Mouse (Mus musculus) embryonic facial prominence, embryonic 14.5 days (tissue): ENCODE measurements around the gene Sesn3. TPM values are rescaled to one million over a fixed set of nuclear protein-coding genes. Genes with fewer than 3 reads are reported as not detected.
A peak's percentile ranks its signal among the peaks of the same experiment; 100 is the strongest.
"Not testable (repeated sequence)": the region's sequence is repeated elsewhere in the genome, so short reads cannot be mapped to it uniquely, and the experiment has no call there.

Experiments used
- ATAC-seq: fragments of 200-750 bp; cut with Nextera tagmentation; 2 replicates; pipeline ENCODE4 v1.8.0; 2017; ENCODE audit warnings: low read depth, moderate number of reproducible peaks, moderate TSS enrichment
- DNase-seq: peaks from one replicate; pipeline ENCODE4 v3.0.0-alpha.2; 2015; ENCODE audit warnings: low spot score
- H3K27ac ChIP-seq: fragments of 300-500 bp; sonication (generic); replicated peaks from 2 replicates; pipeline ENCODE4 v1.5.1; 2014; ENCODE audit warnings: low read depth, mild to moderate bottlenecking, low read length, moderate library complexity
- H3K27me3 ChIP-seq: fragments of 300-500 bp; sonication (generic); replicated peaks from 2 replicates; pipeline ENCODE4 v1.6.1; 2014; ENCODE audit warnings: low read length; ENCODE audit not compliant: control insufficient read depth, insufficient read depth
- H3K36me3 ChIP-seq: fragments of 300-500 bp; sonication (generic); 2 replicates; pipeline ENCODE4 v1.6.1; 2014; ENCODE audit warnings: low read length, mixed read lengths; ENCODE audit not compliant: control insufficient read depth, insufficient read depth
- H3K4me1 ChIP-seq: fragments of 300-500 bp; sonication (generic); 2 replicates; pipeline ENCODE4 v1.6.1; 2014; ENCODE audit warnings: antibody characterized with exemption, low read length; ENCODE audit not compliant: control insufficient read depth, insufficient read depth
- H3K4me2 ChIP-seq: fragments of 300-500 bp; sonication (generic); 2 replicates; pipeline ENCODE4 v1.6.1; 2014; ENCODE audit warnings: low read depth, mild to moderate bottlenecking, low read length, moderate library complexity, mixed read lengths
- H3K4me3 ChIP-seq: fragments of 300-500 bp; sonication (generic); 2 replicates; pipeline ENCODE4 v1.5.1; 2014; ENCODE audit warnings: low read depth, mild to moderate bottlenecking, low read length
- H3K9ac ChIP-seq: fragments of 300-500 bp; sonication (generic); 2 replicates; pipeline ENCODE4 v1.6.1; 2014; ENCODE audit warnings: low read depth, mild to moderate bottlenecking, low read length, moderate library complexity, mixed read lengths
- H3K9me3 ChIP-seq: fragments of 300-500 bp; sonication (generic); 2 replicates; pipeline ENCODE4 v1.6.1; 2016; ENCODE audit warnings: low read length; ENCODE audit not compliant: control insufficient read depth
- WGBS: fragments of 180-500 bp; shearing (Covaris S2); extraction: QIAGEN DNeasy Blood & Tissue Kit; methylation state at CpG from one replicate; pipeline ENCODE4 v1.1.7; 2014; 5-methylcytosine and 5-hydroxymethylcytosine counted together
- polyA plus RNA-seq: library from polyadenylated mRNA; unstranded; fragments of >200 nt; fragmentation: Nextera tagmentation; extraction: Ambion mirVana; gene quantifications from 2 replicates; pipeline ENCODE4 v1.2.1, GENCODE M21; 2014

The Sesn3 gene
- polyA plus RNA-seq, 1 experiment from 2014 or later, result 21.7 TPM

DNA sequence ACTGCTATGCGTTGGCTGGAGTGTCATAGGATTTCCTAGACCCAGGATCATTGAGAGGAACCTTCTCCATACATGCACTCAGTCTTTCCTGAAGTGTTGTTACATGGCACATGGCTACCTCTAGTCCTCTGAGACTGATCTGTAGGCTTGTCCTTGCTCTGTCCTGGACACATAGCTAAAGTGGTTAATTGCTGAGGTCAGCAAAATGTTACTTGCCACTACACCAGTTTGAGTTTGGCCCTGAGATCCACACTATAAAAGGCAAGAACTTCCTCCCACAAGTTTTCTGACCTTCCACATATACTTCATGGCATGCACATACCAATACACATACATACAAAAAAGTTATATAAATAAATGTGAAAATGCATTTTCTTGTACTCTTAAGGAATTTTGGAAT, 41.8 kb downstream of the Sesn3 start:
- H3K27me3 ChIP-seq, result no peaks in the 10 kb centered on the region
- no peak overlapping the region for H3K27ac ChIP-seq
- no peaks in the 10 kb centered on the region for H3K4me1 ChIP-seq
- WGBS, result 100% methylated on average over 1 of the region's 1 CpGs
- no peak overlapping the region for H3K9ac ChIP-seq
- H3K36me3 ChIP-seq, result peaks cover 82% of the 10 kb centered on the region
- no peaks in the 10 kb centered on the region for H3K9me3 ChIP-seq
- no peak overlapping the region for H3K4me2 ChIP-seq
- no peak for DNase-seq
- H3K4me3 ChIP-seq, result no peak overlapping the region
- no peak for ATAC-seq

DNA sequence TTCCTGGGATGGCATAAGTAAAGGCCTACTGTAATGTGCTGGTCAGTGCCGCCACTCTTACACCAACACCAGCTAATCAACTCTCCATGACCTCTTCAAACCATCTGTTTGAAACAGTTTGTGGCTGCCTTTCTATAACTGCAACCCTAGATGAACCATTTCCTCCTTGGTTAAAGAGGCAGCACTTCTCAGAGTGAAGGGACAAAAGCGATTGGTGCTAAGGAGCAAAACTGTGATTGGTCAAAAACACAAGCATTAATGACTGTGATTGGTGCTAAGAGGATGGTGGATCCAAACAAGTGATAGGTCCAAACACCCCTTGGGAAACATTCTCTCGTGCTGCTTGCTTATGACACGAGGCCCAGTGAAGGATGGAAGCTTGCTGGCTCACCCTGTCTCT, 61.0 kb downstream of the Sesn3 start:
- H3K4me3 ChIP-seq, result no peak overlapping the region
- H3K36me3 ChIP-seq, result peaks cover 8% of the 10 kb centered on the region
- no peaks in the 10 kb centered on the region for H3K9me3 ChIP-seq
- no peak overlapping the region for H3K9ac ChIP-seq
- H3K27me3 ChIP-seq, result no peaks in the 10 kb centered on the region
- H3K27ac ChIP-seq, result no peak overlapping the region
- WGBS, result 79% methylated on average over 4 of the region's 4 CpGs
- ATAC-seq (no peak), DNase-seq (no peak)
- H3K4me1 ChIP-seq, result no peaks in the 10 kb centered on the region
- no peak overlapping the region for H3K4me2 ChIP-seq

DNA sequence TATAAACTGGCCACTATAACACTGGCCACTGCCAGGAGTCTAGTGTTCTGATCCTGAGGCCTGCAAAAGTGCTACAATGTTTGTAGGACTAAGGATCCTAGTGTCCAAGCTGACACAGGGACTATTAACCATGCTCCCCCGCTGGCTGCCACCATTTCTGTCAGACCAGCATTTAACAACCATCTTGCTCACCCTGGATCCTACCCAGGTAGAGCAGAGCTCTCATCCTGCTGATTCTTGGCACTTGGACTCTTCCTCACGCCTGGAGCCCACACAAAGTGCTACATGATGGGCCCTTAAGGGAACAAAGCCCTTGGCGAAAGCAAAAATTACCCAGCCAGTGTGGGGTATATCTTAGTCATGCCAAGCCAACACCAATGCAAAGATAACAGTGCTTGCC, 62.0 kb downstream of the Sesn3 start:
- Histone ChIP-seq H3K4me2 (no peak overlapping the region), H3K4me3 (no peak overlapping the region)
- ATAC-seq, result no peak

DNA sequence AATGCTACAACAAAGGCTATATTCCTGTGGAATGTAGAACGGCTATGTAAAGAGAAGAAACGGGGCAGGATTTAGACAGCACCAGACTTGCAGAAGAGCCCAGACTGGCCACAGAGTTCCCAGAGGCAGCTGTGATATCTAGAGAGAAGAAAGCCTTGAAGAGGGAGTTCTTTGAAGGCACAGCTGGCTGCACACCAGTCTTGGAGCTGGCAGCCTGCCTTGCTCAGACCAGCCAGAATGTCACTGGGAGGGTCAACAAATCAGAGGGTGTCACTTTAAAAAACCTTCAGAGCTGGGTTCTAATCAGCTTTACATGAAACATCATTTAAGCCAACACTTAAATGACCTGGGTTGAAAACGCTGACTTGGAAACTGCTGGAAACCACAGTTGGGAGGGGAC, 63.8 kb downstream of the Sesn3 start:
- WGBS, result 62% methylated on average over 3 of the region's 3 CpGs
- Histone ChIP-seq H3K4me3 (no peak overlapping the region), H3K4me2 (no peak overlapping the region), H3K27ac (no peak overlapping the region), H3K4me1 (no peaks in the 10 kb centered on the region), H3K9ac (no peak overlapping the region), H3K9me3 (no peaks in the 10 kb centered on the region), H3K36me3 (no peaks in the 10 kb centered on the region), H3K27me3 (no peaks in the 10 kb centered on the region)
- no peak for ATAC-seq
- no peak for DNase-seq

More for the DNA sequence above, 62.0 kb downstream of the Sesn3 start:
- no peak overlapping the region for H3K9ac ChIP-seq
- no peaks in the 10 kb centered on the region for H3K4me1 ChIP-seq
- DNase-seq, result no peak
- H3K27me3 ChIP-seq, result no peaks in the 10 kb centered on the region
- no peak overlapping the region for H3K27ac ChIP-seq
- H3K36me3 ChIP-seq, result peaks cover 2% of the 10 kb centered on the region
- no peaks in the 10 kb centered on the region for H3K9me3 ChIP-seq
- WGBS, result 76% methylated on average over 3 of the region's 3 CpGs

DNA sequence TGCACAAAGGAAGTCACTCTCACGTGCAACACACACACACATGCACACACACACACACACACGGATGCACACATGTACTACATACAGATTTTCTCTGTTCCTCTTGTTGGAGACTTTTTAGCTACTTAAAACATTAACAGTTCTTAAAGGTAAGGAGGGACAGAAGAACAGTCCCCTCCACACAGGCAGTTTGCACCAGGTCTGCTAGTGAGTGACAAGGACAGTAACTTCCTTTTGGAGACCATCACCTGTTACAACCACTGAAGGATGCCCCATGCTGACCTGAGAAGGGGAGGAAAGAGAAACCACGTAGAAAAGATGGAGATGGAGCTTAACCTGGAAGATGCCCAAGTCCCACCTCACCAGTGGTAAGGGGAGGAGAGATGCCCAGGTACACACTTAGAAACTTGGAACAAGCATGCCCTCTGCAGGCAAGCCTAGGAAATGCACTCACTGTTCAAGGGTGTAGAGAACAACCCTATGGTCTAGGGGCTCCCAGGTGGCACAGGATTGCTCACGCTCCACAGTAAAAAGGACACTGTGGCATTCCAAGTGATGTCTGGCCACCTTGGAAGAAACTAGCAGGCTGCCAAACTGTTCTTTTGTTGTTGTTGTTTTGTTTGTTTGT, 67.3 kb downstream of the Sesn3 start:
- DNase-seq, result peak; percentile 73
- H3K27me3 ChIP-seq, result no peaks in the 10 kb centered on the region
- no peak overlapping the region for H3K4me3 ChIP-seq
- no peaks in the 10 kb centered on the region for H3K36me3 ChIP-seq
- WGBS, result 60% methylated on average over 4 of the region's 4 CpGs
- ATAC-seq, result peak; percentile 88
- 0 out of 2 replicates have a peak, but pooled peaks cover 3% of the 10 kb centered on the region for H3K4me1 ChIP-seq
- H3K9ac ChIP-seq, result no peak overlapping the region
- no peak overlapping the region for H3K27ac ChIP-seq
- H3K9me3 ChIP-seq, result no peaks in the 10 kb centered on the region
- no peak overlapping the region for H3K4me2 ChIP-seq

DNA sequence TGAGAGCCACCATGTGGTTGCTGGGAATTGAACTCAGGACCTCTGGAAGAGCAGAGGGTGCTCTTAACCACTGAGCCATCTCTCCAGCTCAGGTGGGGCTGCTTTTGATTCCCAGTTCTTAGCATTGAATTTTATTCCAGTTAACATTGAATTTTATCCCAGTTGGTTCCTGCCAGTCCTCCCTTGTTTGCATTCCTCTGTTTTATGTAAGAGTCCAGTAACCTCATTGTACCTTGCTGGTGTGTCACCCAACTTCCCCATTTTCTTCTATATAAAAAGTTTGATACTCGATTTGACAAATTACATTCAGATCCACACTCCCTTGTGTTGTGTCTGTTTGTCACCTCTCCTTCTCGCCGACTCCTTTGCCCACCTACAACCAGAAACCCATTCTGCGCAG, 71.0 kb downstream of the Sesn3 start:
- 89% methylated on average over 4 of the region's 4 CpGs for WGBS
- H3K9me3 ChIP-seq, H3K4me3 ChIP-seq, ATAC-seq, DNase-seq, H3K4me2 ChIP-seq, H3K4me1 ChIP-seq, H3K27ac ChIP-seq, H3K36me3 ChIP-seq, H3K27me3 ChIP-seq, H3K9ac ChIP-seq: not testable (repeated sequence)

DNA sequence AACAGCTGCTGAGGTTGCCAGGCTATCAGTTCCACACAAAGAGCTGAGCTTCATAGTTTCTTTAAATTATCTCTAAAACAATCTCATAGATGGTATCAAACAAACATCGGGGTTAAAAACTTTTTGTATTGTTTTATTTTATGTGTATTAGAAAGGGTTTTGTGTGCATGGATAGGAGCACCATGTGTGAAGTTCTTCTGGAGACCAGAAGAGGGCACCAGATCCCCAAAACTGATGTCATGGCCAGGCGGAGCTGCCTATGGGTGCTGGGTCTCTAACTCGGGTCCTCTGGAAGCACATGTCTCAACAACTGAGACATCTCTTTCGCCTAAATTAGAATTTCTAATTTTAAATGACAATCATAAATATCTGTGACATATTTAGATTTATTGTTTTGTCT, 73.5 kb downstream of the Sesn3 start:
- Histone ChIP-seq H3K27ac (no peak overlapping the region), H3K36me3 (no peaks in the 10 kb centered on the region), H3K9me3 (no peaks in the 10 kb centered on the region), H3K4me1 (0 out of 2 replicates have a peak, but pooled peaks cover 3% of the 10 kb centered on the region), H3K4me3 (no peak overlapping the region), H3K4me2 (no peak overlapping the region), H3K27me3 (no peaks in the 10 kb centered on the region), H3K9ac (no peak overlapping the region)
- ATAC-seq, result peak; percentile 53; the same call in 1 of the 2 replicates
- 56% methylated on average over 4 of the region's 4 CpGs for WGBS
- no peak for DNase-seq

DNA sequence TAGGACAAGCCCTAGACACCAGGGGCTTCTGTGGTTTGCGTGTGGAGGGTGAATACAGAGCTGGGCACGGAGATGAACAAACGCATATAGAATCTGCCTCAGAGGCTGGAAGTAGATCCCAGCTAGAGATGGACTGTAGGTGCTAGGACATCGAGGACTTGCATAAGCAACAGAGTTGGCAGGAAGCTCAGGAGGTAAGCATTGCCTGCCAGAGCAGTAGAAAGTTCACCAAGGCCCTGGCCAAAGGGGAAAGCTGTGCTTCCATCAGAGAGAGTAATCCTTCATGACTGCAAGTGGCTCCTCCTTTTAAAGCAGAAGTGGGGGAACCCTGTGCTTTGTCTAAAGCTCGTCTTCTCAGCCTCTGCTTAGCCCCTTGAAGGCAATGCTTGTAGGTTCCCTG, 74.5 kb downstream of the Sesn3 start:
- H3K27me3 ChIP-seq, result no peaks in the 10 kb centered on the region
- 81% methylated on average over 5 of the region's 5 CpGs for WGBS

DNA sequence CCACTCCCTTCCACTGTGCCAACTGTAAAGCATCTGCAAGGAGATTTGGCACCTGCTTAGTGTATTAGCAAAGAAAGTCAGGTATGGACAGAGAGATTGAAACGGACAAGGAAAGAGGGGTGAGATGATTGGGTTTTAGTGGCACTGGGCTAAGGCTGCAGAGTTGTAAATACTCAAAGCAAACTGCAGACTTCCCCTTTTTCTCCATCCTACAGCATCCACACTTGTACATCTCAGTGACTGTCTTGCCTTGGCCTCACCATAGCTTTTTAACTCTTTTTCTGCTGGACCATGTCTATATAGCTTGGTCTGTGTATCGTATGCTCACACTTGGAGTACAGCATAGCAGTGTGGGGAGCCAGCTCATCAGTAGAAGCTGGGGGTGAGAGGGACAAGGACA, 75.9 kb downstream of the Sesn3 start:
- 72% methylated on average over 2 of the region's 2 CpGs for WGBS
- Histone ChIP-seq H3K27me3 (no peaks in the 10 kb centered on the region), H3K27ac (no peak overlapping the region), H3K4me2 (no peak overlapping the region), H3K9ac (no peak overlapping the region), H3K4me1 (no peaks in the 10 kb centered on the region), H3K4me3 (no peak overlapping the region), H3K36me3 (no peaks in the 10 kb centered on the region), H3K9me3 (no peaks in the 10 kb centered on the region)
- DNase-seq (no peak), ATAC-seq (no peak)

More for the DNA sequence above, 74.5 kb downstream of the Sesn3 start:
- no peak for ATAC-seq
- Histone ChIP-seq H3K4me1 (0 out of 2 replicates have a peak, but pooled peaks cover 3% of the 10 kb centered on the region), H3K4me2 (no peak overlapping the region), H3K36me3 (no peaks in the 10 kb centered on the region), H3K27ac (no peak overlapping the region), H3K9me3 (no peaks in the 10 kb centered on the region), H3K9ac (no peak overlapping the region), H3K4me3 (no peak overlapping the region)
- no peak for DNase-seq
